Mouse (Mus musculus) embryonic facial prominence, embryonic 15.5 days (tissue): ENCODE measurements at regions not wholly inside any gene's neighbourhood (a gene's known extent, or its start where the extent isn't known, plus 50 kb on each side); places are given as distances from the start of the nearest gene placed in this dataset.
A peak's percentile ranks its signal among the peaks of the same experiment; 100 is the strongest.

Experiments used
- ATAC-seq: fragments of 200-750 bp; cut with Nextera tagmentation; 2 replicates; pipeline ENCODE4 v1.8.0; 2017; ENCODE audit warnings: low read depth, moderate TSS enrichment; ENCODE audit not compliant: insufficient number of reproducible peaks, low FRiP score, low TSS enrichment
- H3K27ac ChIP-seq: fragments of 300-500 bp; sonication (generic); replicated peaks from 2 replicates; pipeline ENCODE4 v1.5.1; 2015; ENCODE audit warnings: mild to moderate bottlenecking, inconsistent platforms
- H3K27me3 ChIP-seq: fragments of 300-500 bp; sonication (generic); 2 replicates; pipeline ENCODE4 v1.6.1; 2015; ENCODE audit warnings: inconsistent platforms
- H3K36me3 ChIP-seq: fragments of 300-500 bp; sonication (generic); 2 replicates; pipeline ENCODE4 v1.6.1; 2015; ENCODE audit warnings: mild to moderate bottlenecking, inconsistent platforms
- H3K4me1 ChIP-seq: fragments of 300-500 bp; sonication (generic); 2 replicates; pipeline ENCODE4 v1.6.1; 2015; ENCODE audit warnings: inconsistent platforms
- H3K4me2 ChIP-seq: fragments of 300-500 bp; sonication (generic); replicated peaks from 2 replicates; pipeline ENCODE4 v1.6.1; 2015; ENCODE audit warnings: mild to moderate bottlenecking, inconsistent platforms
- H3K4me3 ChIP-seq: fragments of 300-500 bp; sonication (generic); replicated peaks from 2 replicates; pipeline ENCODE4 v1.5.1; 2015; ENCODE audit warnings: mild to moderate bottlenecking, inconsistent platforms
- H3K9ac ChIP-seq: fragments of 300-500 bp; sonication (generic); 2 replicates; pipeline ENCODE4 v1.6.1; 2015; ENCODE audit warnings: inconsistent platforms
- H3K9me3 ChIP-seq: fragments of 300-500 bp; sonication (generic); replicated peaks from 2 replicates; pipeline ENCODE4 v1.6.1; 2016; ENCODE audit warnings: inconsistent platforms
- WGBS: fragments of 180-500 bp; shearing (Covaris S2); methylation state at CpG from one replicate; pipeline ENCODE4 v1.1.7; 2015; 5-methylcytosine and 5-hydroxymethylcytosine counted together

GRCm38 (mm10) chr4:87665149-87665548, 368.0 kb downstream of the Mllt3 start:
- H3K36me3 ChIP-seq: no peaks in the 10 kb centered on the region
- H3K9me3 ChIP-seq: no peaks in the 10 kb centered on the region
- WGBS: 30% methylated on average over 6 of the region's 6 CpGs
- no peak overlapping the region for H3K4me2 ChIP-seq
- peaks cover 14% of the 10 kb centered on the region; the same call in 1 of the 2 replicates for H3K4me1 ChIP-seq
- no peak overlapping the region for H3K27ac ChIP-seq
- no peak overlapping the region for H3K4me3 ChIP-seq
- no peaks in the 10 kb centered on the region for H3K27me3 ChIP-seq
- H3K9ac ChIP-seq: no peak overlapping the region
- no peak for ATAC-seq

GRCm38 (mm10) chr4:87662876-87663275, 370.3 kb downstream of the Mllt3 start:
- Histone ChIP-seq H3K9ac (no peak overlapping the region), H3K4me1 (peaks cover 11% of the 10 kb centered on the region; the same call in 1 of the 2 replicates), H3K4me3 (no peak overlapping the region), H3K36me3 (no peaks in the 10 kb centered on the region), H3K4me2 (no peak overlapping the region), H3K9me3 (no peaks in the 10 kb centered on the region), H3K27me3 (no peaks in the 10 kb centered on the region), H3K27ac (no peak overlapping the region)
- 84% methylated on average over 2 of the region's 2 CpGs for WGBS
- no peak for ATAC-seq

- 26% methylated on average over 4 of the region's 4 CpGs for WGBS
- no peaks in the 10 kb centered on the region; the same call in 1 of the 2 replicates for H3K4me1 ChIP-seq
These were observed 374.8 kb downstream of the Mllt3 start for GRCm38 (mm10) chr4:87658316-87658715.

GRCm38 (mm10) chr4:87657855-87658254, 375.3 kb downstream of the Mllt3 start:
- H3K9me3 ChIP-seq: no peaks in the 10 kb centered on the region
- 36% methylated on average over 2 of the region's 2 CpGs for WGBS
- no peak for ATAC-seq
- H3K27ac ChIP-seq: no peak overlapping the region
- no peak overlapping the region for H3K9ac ChIP-seq
- H3K4me3 ChIP-seq: no peak overlapping the region
- H3K4me2 ChIP-seq: no peak overlapping the region
- no peaks in the 10 kb centered on the region; the same call in 1 of the 2 replicates for H3K4me1 ChIP-seq
- H3K36me3 ChIP-seq: no peaks in the 10 kb centered on the region
- H3K27me3 ChIP-seq: no peaks in the 10 kb centered on the region

More at GRCm38 (mm10) chr4:87658316-87658715, 374.8 kb downstream of the Mllt3 start:
- Histone ChIP-seq H3K27ac (no peak overlapping the region), H3K4me3 (no peak overlapping the region), H3K36me3 (no peaks in the 10 kb centered on the region), H3K4me2 (no peak overlapping the region), H3K27me3 (no peaks in the 10 kb centered on the region), H3K9me3 (no peaks in the 10 kb centered on the region), H3K9ac (no peak overlapping the region)
- no peak for ATAC-seq

- H3K4me3 ChIP-seq: no peak overlapping the region
- H3K4me2 ChIP-seq: no peak overlapping the region
- ATAC-seq: no peak
These were observed 379.6 kb downstream of the Mllt3 start for GRCm38 (mm10) chr4:87653440-87654165.

GRCm38 (mm10) chr4:87652314-87652934, 380.7 kb downstream of the Mllt3 start:
- 81% methylated on average over 8 of the region's 8 CpGs for WGBS
- Histone ChIP-seq H3K4me1 (peaks cover 12% of the 10 kb centered on the region), H3K4me2 (no peak overlapping the region), H3K27ac (no peak overlapping the region), H3K9me3 (no peaks in the 10 kb centered on the region), H3K4me3 (no peak overlapping the region), H3K9ac (no peak overlapping the region), H3K36me3 (no peaks in the 10 kb centered on the region), H3K27me3 (no peaks in the 10 kb centered on the region)
- ATAC-seq: no peak

More at GRCm38 (mm10) chr4:87653440-87654165, 379.6 kb downstream of the Mllt3 start:
- 70% methylated on average over 5 of the region's 5 CpGs for WGBS
- H3K27ac ChIP-seq: no peak overlapping the region
- H3K27me3 ChIP-seq: no peaks in the 10 kb centered on the region
- H3K9ac ChIP-seq: no peak overlapping the region
- H3K4me1 ChIP-seq: peaks cover 4% of the 10 kb centered on the region; the same call in 1 of the 2 replicates
- H3K36me3 ChIP-seq: no peaks in the 10 kb centered on the region
- H3K9me3 ChIP-seq: no peaks in the 10 kb centered on the region

- H3K27ac ChIP-seq: no peak overlapping the region
- H3K4me3 ChIP-seq: no peak overlapping the region
- ATAC-seq: no peak
- no peak overlapping the region for H3K4me2 ChIP-seq
- peaks cover 12% of the 10 kb centered on the region for H3K4me1 ChIP-seq
- no peak overlapping the region for H3K9ac ChIP-seq
- no peaks in the 10 kb centered on the region for H3K27me3 ChIP-seq
- 74% methylated on average over 3 of the region's 3 CpGs for WGBS
- no peaks in the 10 kb centered on the region for H3K36me3 ChIP-seq
- H3K9me3 ChIP-seq: no peaks in the 10 kb centered on the region
These were observed 381.9 kb downstream of the Mllt3 start for GRCm38 (mm10) chr4:87651275-87651674.

GRCm38 (mm10) chr4:87650837-87651236, 382.3 kb downstream of the Mllt3 start:
- Histone ChIP-seq H3K9ac (no peak overlapping the region), H3K36me3 (no peaks in the 10 kb centered on the region), H3K27me3 (no peaks in the 10 kb centered on the region), H3K4me3 (no peak overlapping the region), H3K4me1 (peaks cover 12% of the 10 kb centered on the region), H3K27ac (no peak overlapping the region), H3K9me3 (no peaks in the 10 kb centered on the region), H3K4me2 (no peak overlapping the region)
- no peak for ATAC-seq
- 44% methylated on average over 6 of the region's 6 CpGs for WGBS

- 80% methylated on average over 3 of the region's 3 CpGs for WGBS
- no peaks in the 10 kb centered on the region for H3K9me3 ChIP-seq
- H3K27me3 ChIP-seq: no peaks in the 10 kb centered on the region
- no peak for ATAC-seq
- no peak overlapping the region for H3K4me2 ChIP-seq
- H3K9ac ChIP-seq: no peak overlapping the region
- H3K36me3 ChIP-seq: no peaks in the 10 kb centered on the region
- no peak overlapping the region for H3K4me3 ChIP-seq
- H3K4me1 ChIP-seq: peaks cover 12% of the 10 kb centered on the region
- H3K27ac ChIP-seq: no peak overlapping the region
These were observed 382.8 kb downstream of the Mllt3 start for GRCm38 (mm10) chr4:87650393-87650792.

- Histone ChIP-seq H3K9ac (no peak overlapping the region), H3K4me3 (no peak overlapping the region), H3K4me1 (peaks cover 12% of the 10 kb centered on the region), H3K36me3 (no peaks in the 10 kb centered on the region), H3K27ac (no peak overlapping the region), H3K9me3 (no peaks in the 10 kb centered on the region), H3K27me3 (no peaks in the 10 kb centered on the region), H3K4me2 (peak overlapping the region; percentile 55)
- ATAC-seq: no peak
These were observed 384.2 kb downstream of the Mllt3 start for GRCm38 (mm10) chr4:87648919-87649318.

GRCm38 (mm10) chr4:87647932-87648911, 384.9 kb downstream of the Mllt3 start:
- Histone ChIP-seq H3K36me3 (no peaks in the 10 kb centered on the region), H3K27ac (peak overlapping the region; percentile 65), H3K9ac (no peak overlapping the region), H3K4me3 (peak overlapping the region; percentile 32), H3K27me3 (no peaks in the 10 kb centered on the region), H3K9me3 (no peaks in the 10 kb centered on the region), H3K4me1 (peaks cover 12% of the 10 kb centered on the region), H3K4me2 (peak overlapping the region; percentile 55)
- 6% methylated on average over 26 of the region's 26 CpGs for WGBS
- peak; percentile 87 for ATAC-seq
